Comparison of ENCODE assay signal across 24 mouse cellular contexts in the genomic region with DNA sequence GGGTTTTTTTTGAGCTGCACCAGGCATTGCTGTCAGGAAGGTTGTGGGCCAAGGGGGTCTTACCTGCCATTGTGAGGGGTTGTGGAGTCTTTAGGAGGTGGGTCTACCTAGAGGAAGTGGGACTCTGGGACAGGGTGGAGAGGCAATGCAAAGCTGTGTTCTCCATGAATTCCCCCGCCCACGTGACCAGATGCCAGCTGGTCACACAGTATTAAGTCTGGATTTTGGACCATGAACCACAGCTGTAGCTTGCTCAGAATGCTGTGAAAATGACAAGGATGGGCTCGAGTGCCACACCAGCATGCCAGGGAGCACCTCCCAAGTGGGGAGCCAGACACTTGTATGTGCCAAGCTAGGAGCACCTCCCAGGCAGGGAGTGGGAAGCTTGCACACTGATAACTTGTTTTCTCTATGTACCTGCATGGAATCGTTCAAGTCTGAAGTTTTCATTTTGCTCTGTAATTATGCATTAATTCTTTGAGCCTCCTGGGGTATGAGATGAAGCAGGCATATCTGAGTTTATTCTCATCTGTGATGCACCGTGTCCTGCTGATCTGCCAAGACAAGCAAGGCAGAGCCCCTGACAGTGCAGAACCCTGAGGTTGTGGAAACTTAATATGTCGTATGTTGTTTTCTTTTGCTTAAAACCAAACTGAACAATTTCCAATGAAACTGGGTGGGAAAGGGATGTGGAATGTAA. TPM values are rescaled to one million over a fixed set of nuclear protein-coding genes. Genes with fewer than 3 reads are reported as not detected.
DNase-seq lines count a peak whose midpoint lies in the region; ATAC-seq and TF ChIP-seq lines count a peak whose summit lies in the region.
"Had no signal": no experiment of that assay in that cellular context is flagged by ENCODE, and none has a peak within 500 bp of the region (broad histone marks: within the 10 kb centered on the region; RNA-seq: fewer than 3 reads in every experiment).

No protein-coding gene starts in this region.

- no peak for TF ChIP-seq CTCF in kidney, adult 2 months (conservative IDR thresholded peaks at IDR 0.05; ENCODE audit: insufficient read depth, insufficient read length, low read depth, low read length)

- no peak overlapping the region for H3K4me3 ChIP-seq in kidney, adult 2 months (ENCODE audit: insufficient read depth, low read depth, low read length)
- no peak overlapping the region for H3K4me3 ChIP-seq in neural tube, embryonic 11.5 days (ENCODE audit: low read depth, low read length)
- no peak overlapping the region for H3K4me3 ChIP-seq in midbrain, embryonic 13.5 days (replicated peaks)
- H3K4me3 ChIP-seq: embryonic facial prominence, embryonic 13.5 days; hindbrain, embryonic 15.5 days; limb, embryonic 13.5 days; liver, embryonic 13.5 days; midbrain, embryonic 12.5 days had no signal

- 48% methylated on average over 6 of the region's 6 CpGs for WGBS in kidney, adult 2 months
- 76% methylated on average over 6 of the region's 6 CpGs for WGBS in neural tube, embryonic 11.5 days
- WGBS in midbrain, embryonic 13.5 days: 61% methylated on average over 6 of the region's 6 CpGs

- no peak overlapping the region for H3K9ac ChIP-seq in neural tube, embryonic 11.5 days (ENCODE audit: low read length)
- H3K9ac ChIP-seq in midbrain, embryonic 13.5 days (replicated peaks): no peak overlapping the region
- H3K9ac ChIP-seq: embryonic facial prominence, embryonic 13.5 days; hindbrain, embryonic 15.5 days; limb, embryonic 13.5 days; liver, embryonic 13.5 days; lung, embryonic 14.5 days; midbrain, embryonic 12.5 days had no signal

- ATAC-seq in neural tube, embryonic 11.5 days (ENCODE audit: insufficient read depth, low FRiP score, low TSS enrichment): 0 out of 2 replicates have a peak, but pooled peaks have one; percentile 45
- ATAC-seq in midbrain, embryonic 13.5 days: peak; percentile 26; the same call in 1 of the 2 replicates
- ATAC-seq: forebrain, embryonic 16.5 days; intestine, postnatal 0 days had no signal

- no peaks in the 10 kb centered on the region for H3K36me3 ChIP-seq in kidney, adult 2 months (ENCODE audit: control insufficient read depth, insufficient read depth, low read length)
- no peaks in the 10 kb centered on the region for H3K36me3 ChIP-seq in neural tube, embryonic 11.5 days (ENCODE audit: control insufficient read depth, insufficient read depth, low read length)
- H3K36me3 ChIP-seq in midbrain, embryonic 13.5 days: no peaks in the 10 kb centered on the region
- H3K36me3 ChIP-seq: embryonic facial prominence, embryonic 13.5 days; hindbrain, embryonic 15.5 days; limb, embryonic 13.5 days; liver, embryonic 13.5 days; midbrain, embryonic 12.5 days had no signal

- H3K27ac ChIP-seq in kidney, adult 2 months (ENCODE audit: insufficient read depth, low read depth, low read length): no peak overlapping the region
- no peak overlapping the region for H3K27ac ChIP-seq in neural tube, embryonic 11.5 days (ENCODE audit: low read depth, low read length)
- peak overlapping the region; percentile 16; the same call in 1 of the 2 replicates for H3K27ac ChIP-seq in midbrain, embryonic 13.5 days
- H3K27ac ChIP-seq: embryonic facial prominence, embryonic 13.5 days; hindbrain, embryonic 15.5 days; limb, embryonic 13.5 days; liver, embryonic 13.5 days; macrophage; midbrain, embryonic 12.5 days; stomach, postnatal 0 days had no signal

- H3K4me2 ChIP-seq in neural tube, embryonic 11.5 days (ENCODE audit: low read depth): no peak overlapping the region
- no peak overlapping the region for H3K4me2 ChIP-seq in midbrain, embryonic 13.5 days (replicated peaks)
- H3K4me2 ChIP-seq: embryonic facial prominence, embryonic 13.5 days; hindbrain, embryonic 15.5 days; limb, embryonic 13.5 days; liver, embryonic 13.5 days; lung, embryonic 14.5 days; midbrain, embryonic 12.5 days had no signal

- H3K4me1 ChIP-seq in kidney, adult 2 months (ENCODE audit: control insufficient read depth, insufficient read depth, low read length): no peaks in the 10 kb centered on the region
- no peaks in the 10 kb centered on the region for H3K4me1 ChIP-seq in neural tube, embryonic 11.5 days (ENCODE audit: control insufficient read depth, insufficient read depth, low read length)
- peaks cover 24% of the 10 kb centered on the region for H3K4me1 ChIP-seq in midbrain, embryonic 13.5 days (replicated peaks)
- H3K4me1 ChIP-seq: embryonic facial prominence, embryonic 13.5 days; limb, embryonic 13.5 days; liver, embryonic 13.5 days had no signal

- no peaks in the 10 kb centered on the region for H3K9me3 ChIP-seq in neural tube, embryonic 11.5 days (ENCODE audit: control insufficient read depth, low read length)
- H3K9me3 ChIP-seq in midbrain, embryonic 13.5 days: no peaks in the 10 kb centered on the region
- H3K9me3 ChIP-seq: embryonic facial prominence, embryonic 13.5 days; hindbrain, embryonic 15.5 days; limb, embryonic 13.5 days; liver, embryonic 13.5 days had no signal

- DNase-seq in kidney, adult 2 months: peak; percentile 1
- no peak for DNase-seq in kidney, postnatal 25 days
- no peak for DNase-seq in neural tube, embryonic 11.5 days (ENCODE audit: low spot score)
- DNase-seq in neural tube, embryonic 10.5 days (ENCODE audit: extremely low spot score, low spot score): no peak
- no peak for DNase-seq in right cerebral cortex, adult 18-20 months
- DNase-seq in lung, postnatal 36 days: no peak
- DNase-seq: adrenal gland, adult 2 months; cerebellum, adult 9-10 months; gastrocnemius, postnatal 36 days; liver, embryonic 13.5 days; lung, embryonic 14.5 days; right cerebral cortex, postnatal 4 days had no signal

- no peaks in the 10 kb centered on the region for H3K27me3 ChIP-seq in kidney, adult 2 months (replicated peaks; ENCODE audit: control insufficient read depth, insufficient read depth, low read length)
- H3K27me3 ChIP-seq in neural tube, embryonic 11.5 days (ENCODE audit: control insufficient read depth, insufficient read depth, low read length): no peaks in the 10 kb centered on the region
- H3K27me3 ChIP-seq in midbrain, embryonic 13.5 days: no peaks in the 10 kb centered on the region
- H3K27me3 ChIP-seq: embryonic facial prominence, embryonic 13.5 days; hindbrain, embryonic 15.5 days; limb, embryonic 13.5 days; liver, embryonic 13.5 days; midbrain, embryonic 12.5 days had no signal

- no peak for TF ChIP-seq POLR2A in kidney, adult 2 months (IDR thresholded peaks at IDR 0.05; ENCODE audit: low read depth, low read length)

RNA-seq across cellular contexts. Expression of gene Gm7361, which starts 51.3 kb away (rescaled TPM):
- polyA plus RNA-seq in kidney, adult 2 months (2012; rRNA removed): not detected in 2 replicates
- polyA plus RNA-seq in neural tube, embryonic 11.5 days (2014; fragmentation: Nextera tagmentation; extraction: Ambion mirVana): 0.11 TPM in 1 of 2 replicates, not detected in the other
- polyA plus RNA-seq in midbrain, embryonic 13.5 days (2015; fragmentation: Nextera tagmentation; extraction: Ambion mirVana): 0.31 TPM in 1 of 2 replicates, not detected in the other
- polyA plus RNA-seq: C2C12; embryonic facial prominence, embryonic 13.5 days; forebrain, embryonic 16.5 days; heart, postnatal 0 days; intestine, postnatal 0 days; large intestine, adult 2 months; limb, embryonic 13.5 days; liver, embryonic 13.5 days; macrophage; midbrain, embryonic 12.5 days; stomach, postnatal 0 days had no signal
